Mouse (Mus musculus): Measurements from ENCODE around the gene Susd1.

Gene Susd1

DNA sequence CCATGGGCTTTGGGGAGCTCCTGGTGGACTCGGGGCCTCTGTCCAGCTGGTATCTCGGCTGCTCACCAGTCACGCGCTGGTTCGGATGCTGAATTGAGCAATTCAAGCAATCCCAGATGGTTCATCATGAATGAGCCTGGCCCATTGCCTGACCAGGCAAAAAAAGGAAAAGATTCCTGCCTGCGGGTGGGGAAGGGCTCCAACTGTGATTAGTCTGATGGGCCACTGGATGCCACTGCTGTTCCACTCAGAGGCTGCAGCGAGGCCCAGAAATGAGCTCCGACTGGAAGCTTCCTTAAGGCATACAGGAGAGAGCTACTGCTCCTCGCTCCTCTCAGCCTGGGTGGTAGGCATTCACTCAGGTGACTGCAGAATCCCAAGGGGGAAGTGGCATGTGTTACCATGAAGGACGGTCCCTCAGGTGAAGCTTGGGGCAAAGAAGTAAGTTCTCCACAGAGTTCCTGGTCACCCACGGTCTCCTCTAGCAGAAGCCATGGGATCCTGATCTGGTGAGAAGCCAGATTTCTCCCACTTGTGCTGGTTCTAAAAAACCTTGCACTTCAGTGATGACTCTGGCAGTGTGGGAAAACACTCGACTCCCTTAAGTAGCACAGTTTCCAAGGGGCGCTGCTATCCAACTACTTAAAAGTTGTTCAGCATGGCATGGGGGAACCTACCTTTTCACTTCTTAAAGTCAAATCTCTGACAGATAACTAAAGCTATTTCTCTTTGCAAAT, 57.3 kb downstream of the Susd1 start:
- peak; percentile 71 for DNase-seq (ENCODE audit: low read depth, low spot score)

DNA sequence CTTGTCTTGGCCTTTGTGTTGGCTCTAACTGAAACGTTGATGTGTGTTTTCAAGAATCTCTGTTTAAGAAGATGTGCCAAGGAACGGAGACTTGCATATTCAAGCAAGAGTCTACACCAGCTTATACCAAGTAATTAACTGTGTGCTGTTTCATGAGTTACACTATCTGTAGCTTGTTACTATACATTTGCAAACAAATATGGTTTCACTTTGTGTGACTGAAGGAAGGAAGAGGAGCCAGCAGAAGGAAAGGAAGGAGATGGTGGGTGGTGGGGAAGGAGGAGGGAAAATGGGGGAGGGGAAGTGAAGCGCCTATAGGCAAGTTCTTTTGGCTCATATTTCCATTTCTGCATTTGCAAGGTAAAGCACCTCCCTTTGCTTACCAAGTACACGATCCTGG, 58.0 kb downstream of the Susd1 start:
- DNase-seq (ENCODE audit: low read depth, low spot score), result no peak

DNA sequence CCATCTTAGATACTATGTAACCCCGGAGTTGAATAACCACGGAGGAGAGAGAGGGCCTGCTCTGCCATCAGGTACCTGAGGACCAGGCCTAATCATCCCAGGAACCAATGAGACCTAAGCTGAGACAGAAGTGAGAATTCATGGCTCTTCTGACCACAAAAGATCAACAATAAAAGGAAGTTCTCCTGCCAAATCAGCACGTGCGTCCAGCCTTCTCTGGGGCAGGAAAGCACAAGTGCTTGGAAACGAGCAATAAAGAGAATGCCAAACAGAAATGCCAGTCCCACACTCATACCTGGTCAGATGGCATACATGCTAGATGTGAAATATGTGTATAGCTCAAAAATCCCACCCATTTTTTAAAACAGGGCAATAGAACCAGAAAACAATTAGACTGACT, 58.6 kb downstream of the Susd1 start:
- DNase-seq (ENCODE audit: low read depth, low spot score), result no peak

DNA sequence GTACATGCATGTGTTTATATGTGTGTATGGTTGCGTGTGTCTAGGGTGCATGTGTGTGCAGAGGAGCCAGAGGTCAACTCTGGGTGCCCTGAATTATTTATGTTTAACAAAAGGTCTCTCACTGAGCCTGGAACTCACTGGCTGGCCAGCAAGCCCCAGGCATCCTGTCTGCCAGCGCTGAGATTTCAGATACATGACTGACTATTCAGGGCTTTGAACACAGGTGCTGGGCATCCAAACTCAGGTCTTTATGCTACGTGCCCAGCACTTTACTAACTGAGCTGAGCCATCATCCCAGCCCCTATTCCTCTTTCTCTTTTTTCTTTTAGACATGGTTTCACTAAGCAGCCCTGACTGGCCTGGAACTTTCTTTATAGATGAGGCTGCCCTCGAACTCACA, 59.8 kb downstream of the Susd1 start:
- DNase-seq (ENCODE audit: low read depth, low spot score), result no peak

DNA sequence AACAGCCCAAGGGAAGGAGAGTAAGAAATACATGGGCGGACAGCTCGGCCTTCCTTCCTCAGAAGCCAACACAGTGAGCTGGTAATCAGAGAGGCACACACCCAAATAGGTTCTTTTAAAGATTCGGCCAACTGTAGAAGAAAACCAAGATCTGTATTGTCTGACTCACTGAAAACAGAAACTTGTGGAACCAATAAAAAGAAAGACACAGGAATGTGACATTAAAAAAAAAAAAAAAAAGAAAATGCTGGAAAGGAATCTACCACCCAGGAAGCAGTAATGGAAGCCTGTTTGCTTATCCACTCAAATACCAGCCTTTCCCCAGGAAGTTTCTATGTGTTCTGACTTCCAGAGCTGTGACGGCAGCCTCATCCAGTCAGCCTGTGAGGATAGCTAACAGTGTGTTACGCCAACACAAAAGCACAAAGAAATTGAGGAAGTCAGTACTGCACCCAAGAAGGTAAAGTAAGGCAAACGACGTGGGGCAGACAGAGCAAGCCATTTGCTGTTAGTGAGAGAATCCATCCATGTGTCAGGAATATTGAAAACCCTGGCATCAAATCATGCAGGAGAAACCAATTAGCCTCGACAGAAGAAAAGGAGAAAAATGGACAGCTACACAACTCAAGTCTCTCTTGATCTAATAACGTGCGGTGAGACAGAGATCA, 64.0 kb downstream of the Susd1 start:
- no peak for DNase-seq (ENCODE audit: low read depth, low spot score)

DNA sequence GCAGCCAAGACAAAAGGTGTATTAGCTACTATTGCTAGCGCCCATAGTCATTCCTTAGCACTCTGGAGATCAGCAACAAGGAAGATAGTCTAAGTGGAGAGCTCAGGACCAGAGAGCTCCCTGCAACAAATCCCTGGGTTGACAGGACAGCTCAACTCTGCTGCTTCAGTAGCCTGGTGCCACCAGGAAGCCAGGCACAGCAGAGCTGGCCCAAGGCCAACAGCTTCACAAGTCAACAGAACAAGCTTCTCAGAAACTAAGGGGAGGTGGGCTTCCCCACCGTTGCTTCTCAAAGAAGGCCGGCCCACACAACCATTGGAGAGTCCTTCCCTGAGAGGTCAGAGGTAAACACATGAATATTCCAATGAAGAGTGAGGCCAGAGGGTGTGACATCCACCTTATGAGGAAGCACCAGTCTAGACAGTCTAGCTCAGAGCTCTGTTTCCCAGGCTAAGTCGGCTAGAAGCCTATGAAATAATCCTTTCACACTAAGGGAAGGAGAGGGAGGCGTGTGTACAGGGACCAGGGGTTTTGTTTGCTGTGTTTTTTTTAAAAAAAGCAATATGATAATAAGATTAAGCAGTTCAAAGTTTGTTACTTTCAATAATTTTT, 65.8 kb downstream of the Susd1 start:
- DNase-seq (ENCODE audit: low read depth, low spot score), result peak; percentile 33

DNA sequence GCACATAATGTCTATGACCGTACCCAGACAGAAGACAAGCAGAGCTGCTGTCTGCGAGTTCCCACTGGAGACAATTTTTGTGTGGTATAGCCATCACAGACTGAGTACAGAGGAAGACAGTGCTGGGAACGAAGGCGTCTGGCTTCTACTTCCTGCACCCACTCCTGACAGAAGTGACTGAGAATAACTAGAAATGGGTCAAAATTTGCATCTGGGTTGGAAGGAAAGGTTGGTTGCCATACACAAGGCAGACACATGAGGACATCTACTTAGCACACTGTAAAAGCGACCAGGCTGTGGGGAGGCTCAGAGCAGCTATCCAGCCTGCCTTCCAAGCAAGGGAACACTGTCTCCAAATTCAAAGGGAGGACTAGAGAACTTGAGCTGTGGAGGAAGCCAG, 66.5 kb downstream of the Susd1 start:
- DNase-seq (ENCODE audit: low read depth, low spot score), result no peak

DNA sequence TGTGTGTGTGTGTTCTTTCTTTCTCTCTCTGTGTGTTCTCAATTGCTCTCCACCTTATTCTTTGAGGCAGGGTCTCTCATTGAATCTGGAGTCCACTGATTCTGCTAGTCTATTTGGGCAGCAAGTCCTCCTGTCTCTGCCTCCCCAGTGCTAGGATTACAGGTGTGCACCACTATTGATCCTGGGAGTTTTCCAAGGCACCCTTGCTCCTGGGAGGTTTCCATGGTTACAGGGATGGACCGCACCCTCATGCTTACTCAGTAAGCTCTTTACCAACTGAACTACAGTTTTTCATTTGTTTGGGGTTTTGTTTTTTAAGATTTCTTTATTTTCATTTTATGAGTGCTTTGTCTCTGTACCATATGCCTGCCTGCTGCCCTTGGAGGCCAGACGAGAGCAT, 68.5 kb downstream of the Susd1 start:
- no peak for DNase-seq (ENCODE audit: low read depth, low spot score)

DNA sequence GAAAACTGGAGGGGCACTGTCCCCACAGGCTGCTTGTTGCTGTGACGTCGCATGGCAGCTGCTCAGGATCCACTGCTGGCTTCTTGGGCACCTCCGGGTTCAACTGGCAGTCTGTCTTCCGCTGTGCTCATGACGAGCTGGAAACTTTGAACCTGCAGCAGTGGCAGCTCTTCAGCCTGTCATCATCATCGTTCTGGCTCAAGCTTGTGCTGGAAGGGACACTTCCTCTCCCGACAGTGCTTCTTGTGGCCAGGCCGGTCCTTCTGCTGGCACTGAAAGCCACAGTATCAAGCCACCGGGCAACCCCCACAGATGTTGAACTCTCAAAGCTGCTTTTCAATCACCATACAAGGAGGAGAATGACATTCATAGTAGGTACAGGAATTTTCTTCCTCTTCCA, 70.3 kb downstream of the Susd1 start:
- no peak for DNase-seq (ENCODE audit: low read depth, low spot score)

DNA sequence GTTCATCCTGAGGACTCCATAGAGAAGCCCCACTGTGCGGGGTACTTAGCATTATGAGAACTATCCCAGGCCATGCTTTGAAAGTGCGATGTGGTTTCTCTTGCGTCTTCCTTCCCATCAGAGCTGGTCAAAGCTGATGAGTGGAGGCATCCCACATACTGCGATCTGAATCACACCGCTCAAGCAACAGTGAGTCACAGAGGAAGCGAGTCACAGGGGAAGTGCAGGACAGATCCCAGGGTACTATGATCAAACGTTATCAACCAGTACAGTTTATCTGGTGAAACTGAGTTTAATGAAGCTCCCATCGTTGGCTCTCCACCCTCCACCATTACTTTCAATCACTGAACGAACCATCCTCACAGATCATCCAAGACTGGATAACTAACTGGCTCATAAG, 72.2 kb downstream of the Susd1 start:
- no peak for DNase-seq (ENCODE audit: low read depth, low spot score)

DNA sequence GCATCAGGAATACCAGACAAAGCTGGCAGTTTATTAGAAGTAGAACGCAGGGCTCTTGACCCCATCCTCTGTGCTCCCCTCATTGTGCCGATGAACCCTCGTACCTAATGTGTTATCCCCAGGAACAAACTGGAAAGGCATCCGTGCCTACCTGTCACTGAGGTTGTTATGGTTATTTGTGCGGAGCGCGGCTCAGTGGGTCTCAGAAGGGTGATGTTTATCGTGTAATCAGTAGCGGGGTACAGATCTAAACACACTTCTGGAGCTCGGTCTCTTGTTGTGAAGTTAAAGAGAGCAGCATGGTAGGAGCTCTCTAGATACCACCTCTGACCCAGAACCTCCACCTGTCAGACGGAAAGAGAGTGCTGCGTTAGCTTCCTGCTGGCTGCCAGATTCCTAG, 72.9 kb downstream of the Susd1 start:
- DNase-seq (ENCODE audit: low read depth, low spot score), result no peak

DNA sequence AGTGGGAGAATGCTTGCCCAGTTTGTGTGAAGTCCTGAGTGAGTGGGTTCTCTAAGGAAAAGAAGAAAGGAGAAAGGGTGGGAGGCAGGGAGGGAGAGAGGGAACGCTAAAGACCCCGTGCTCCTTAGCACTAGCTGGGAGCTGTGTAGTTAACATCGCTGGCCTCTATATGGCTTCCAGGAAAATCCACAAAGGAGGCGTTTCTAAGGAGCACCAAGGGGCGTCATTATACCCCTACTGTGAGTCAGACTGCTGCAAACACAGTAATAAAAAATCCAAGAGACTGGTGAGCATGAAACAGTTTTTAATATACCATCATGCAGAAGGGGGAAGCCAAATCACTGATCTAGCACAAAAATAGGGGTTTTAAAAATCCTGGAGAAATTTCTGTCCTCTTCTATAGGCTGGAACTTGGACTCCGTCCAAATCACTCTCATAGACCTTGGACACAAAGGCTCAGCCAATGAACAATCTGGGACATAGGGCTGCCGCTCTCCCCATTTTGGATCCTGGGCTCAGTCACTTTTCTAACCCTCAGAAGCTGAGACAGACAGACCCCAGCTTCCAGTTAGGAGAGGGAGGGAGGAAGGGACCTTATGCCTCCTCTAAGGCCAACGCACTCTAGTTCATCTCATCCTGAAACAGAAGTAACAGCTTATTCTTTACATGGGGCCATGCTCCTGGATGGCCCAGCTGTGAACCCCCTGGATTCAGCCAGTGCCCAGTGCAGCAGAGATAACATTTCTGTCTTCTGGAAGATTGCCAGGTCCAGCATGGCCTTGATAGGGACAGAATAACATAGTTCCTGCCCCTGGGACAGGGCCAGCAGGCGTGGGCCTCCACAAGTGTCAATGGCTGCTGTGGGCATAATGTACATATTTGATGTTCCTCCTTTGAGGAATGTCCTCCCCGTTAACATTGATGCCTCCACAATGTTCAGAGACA, 73.9 kb downstream of the Susd1 start:
- no peak for DNase-seq (ENCODE audit: low read depth, low spot score)

DNA sequence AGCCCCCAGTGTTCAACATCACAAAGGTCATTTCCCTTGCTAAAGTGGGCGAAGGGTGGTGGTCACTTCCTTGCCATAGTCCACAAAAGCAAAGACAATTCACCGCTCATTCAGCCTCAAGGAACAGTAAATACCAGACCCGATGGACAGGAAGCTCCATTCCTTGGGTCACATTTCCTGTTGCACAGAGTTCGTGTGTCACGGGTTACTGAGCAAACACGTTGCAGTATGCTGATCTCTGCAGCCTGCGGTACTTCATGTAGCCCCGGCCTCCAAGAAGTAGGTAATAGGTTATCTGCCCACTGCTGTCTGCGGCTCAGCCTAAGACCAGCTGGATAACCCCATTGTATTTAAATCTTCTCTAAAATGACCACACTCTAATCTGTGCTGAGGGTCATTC, 75.4 kb downstream of the Susd1 start:
- DNase-seq (ENCODE audit: low read depth, low spot score), result peak; percentile 26

DNA sequence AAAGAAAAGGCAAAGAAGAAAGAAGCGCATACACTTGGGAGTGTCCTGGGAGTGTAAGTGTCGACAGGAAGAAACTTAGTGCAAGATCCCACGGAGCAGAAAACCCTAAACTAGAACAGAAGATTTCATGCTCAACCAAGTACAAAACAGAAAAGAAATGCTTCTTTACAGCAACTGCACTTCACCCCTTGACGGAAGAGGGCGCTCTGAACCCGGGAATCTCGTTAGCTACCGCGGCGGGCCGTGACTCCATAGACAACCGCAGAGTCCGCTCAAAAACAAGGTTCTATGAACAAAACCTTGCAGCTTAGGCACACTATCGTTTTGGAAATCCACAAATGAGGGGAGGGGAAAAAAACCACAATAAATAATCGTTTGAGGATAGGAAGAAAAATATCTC, 77.7 kb downstream of the Susd1 start:
- peak; percentile 78 for DNase-seq (ENCODE audit: low read depth, low spot score)

DNA sequence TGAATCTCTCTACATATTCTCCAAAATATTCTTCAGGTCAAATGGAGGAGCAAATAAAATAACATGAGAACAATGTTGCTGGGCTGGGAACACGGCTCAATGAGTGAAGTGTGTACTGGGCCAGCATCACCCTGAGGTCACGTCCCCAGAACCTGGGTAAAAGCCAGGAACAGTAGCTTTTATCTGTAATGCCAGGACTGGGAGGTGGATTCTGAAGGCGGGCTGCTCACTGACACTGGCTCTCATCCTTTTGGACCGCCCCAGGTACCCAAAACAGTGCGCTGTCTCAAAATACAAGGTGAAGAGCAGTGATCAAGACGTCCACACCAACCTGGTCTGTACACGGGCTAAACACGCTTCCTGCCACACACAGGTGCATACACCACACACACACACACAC, 78.5 kb downstream of the Susd1 start:
- no peak for DNase-seq (ENCODE audit: low read depth, low spot score)

DNA sequence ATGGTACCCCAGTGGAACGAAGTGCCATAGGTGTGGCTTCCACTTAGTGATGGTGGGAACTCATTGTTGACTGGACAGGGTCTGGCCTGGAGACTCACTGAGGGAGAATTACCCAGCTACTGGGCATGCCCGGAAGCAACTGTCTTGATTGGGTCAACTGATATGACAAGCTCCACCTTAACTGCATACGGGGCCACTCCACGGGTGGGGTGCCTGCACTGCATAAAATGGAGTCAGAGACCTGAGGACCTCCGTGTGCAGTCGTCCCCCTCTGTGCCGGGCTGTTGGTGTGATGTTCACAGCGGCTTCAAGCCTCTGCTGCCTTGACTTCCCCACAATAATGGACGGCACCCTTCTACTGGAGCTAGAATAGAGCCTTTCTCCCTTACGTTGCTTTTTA, 79.5 kb downstream of the Susd1 start:
- DNase-seq (ENCODE audit: low read depth, low spot score), result no peak

DNA sequence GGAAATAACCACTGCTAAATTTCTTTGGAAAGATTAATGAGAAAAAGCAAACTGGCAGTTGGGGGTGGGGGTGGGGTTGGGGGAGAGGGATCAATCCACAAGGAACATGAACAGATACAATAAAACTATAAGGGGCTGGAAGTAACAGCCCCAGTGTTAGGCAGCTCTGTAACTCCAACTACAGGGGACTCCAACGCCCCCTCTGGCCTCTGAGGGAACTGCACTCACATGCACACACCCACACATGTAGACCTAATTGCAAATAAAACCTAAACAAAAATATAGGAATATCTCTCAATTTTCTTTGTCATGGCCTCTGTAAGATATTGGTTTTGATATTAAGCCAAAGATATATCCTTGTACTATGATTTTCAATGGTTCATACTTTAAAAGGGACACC, 83.0 kb downstream of the Susd1 start:
- DNase-seq (ENCODE audit: low read depth, low spot score), result peak; percentile 35

DNA sequence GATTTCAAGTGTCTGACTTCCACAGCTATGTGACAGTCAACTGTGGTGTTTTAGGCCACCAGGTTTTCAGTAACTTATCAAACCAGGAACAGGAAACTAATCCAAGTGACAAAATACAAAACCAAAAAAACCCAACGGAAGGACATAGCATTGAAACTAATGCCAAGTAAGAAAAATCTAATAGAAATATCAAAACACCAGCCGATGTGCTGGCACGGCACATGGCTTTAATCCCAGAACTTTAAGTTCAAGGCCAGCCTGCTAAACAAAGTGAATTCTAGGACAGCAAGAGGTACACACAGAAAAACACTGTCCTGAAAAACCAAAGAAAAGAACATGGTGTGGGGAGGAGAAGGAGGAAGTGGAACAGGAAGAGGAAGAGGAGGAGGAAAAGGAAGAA, 83.8 kb downstream of the Susd1 start:
- DNase-seq (ENCODE audit: low read depth, low spot score), result no peak

DNA sequence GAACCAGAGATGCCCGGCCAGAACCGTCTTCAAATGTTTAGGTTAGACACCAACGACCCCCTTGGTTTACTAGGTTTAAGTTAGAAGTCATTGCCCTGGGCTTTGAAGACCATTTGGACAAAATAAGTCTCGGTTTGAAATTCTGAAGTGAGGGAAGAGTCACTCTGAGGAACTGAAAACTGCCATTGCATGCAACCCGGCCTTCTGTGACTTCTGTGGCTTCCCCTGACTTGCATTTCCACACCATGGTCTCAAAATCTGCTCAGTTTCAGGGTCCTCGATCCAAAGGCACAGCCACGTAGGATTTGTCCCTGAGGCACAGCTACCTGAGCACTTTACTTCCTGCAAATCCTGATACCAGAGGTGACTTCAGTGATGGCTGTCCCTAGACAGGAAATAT, 86.5 kb downstream of the Susd1 start:
- DNase-seq (ENCODE audit: low read depth, low spot score), result no peak

DNA sequence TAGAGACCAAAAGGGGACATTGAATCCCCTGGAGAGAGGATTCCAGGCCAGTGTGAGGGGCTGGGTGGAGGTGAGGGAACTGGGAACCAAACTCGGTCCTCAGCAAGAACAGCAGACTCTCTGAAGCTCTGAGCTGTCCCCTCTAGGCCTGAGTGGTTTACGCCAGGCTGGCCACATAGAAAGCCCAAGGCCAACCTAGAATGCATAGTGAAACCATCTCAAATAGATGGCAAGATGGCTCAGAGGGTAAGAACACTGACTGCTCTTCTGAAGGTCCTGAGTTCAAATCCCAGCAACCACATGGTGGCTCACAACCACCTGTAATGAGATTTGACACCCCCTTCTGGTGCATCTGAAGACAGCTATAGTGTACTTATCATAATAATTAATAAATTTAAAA, 88.1 kb downstream of the Susd1 start:
- no peak for DNase-seq (ENCODE audit: low read depth, low spot score)

DNA sequence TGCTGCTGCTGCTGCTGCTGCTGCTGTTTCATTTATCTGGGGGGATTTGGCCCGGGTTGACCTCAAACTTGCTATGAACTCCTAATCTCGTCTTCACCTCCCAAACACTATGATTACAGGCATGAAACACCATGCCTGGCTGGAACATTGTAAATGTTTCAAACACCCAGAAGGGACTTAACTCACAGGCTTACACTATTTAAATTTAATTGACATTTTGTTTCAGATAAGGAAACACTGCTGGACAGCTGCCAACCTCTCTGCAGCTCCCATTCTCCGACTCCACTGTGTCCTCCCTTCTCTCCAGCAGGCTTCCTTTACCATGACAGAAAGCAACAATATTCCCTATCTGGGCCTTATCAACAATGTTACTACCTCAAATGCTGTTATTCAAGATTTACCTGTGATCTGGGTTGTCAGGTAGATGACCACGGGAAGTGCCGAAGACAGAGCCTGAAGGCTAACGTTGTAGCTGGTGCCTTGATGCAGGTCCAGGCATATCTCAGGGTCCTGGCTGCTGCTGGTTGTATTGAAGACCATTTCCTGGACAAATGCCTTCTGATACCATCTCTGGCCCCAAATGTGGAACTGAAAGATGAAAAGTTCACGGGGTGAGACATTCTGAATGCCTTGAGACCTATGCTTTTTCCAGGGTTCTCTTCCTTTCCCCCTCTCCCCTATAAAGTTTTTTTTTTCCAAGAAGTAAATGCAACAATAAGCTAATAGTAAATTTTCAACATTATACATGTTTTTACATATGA, 88.8 kb downstream of the Susd1 start:
- DNase-seq (ENCODE audit: low read depth, low spot score), result no peak
